Mouse (Mus musculus) intestine, embryonic 15.5 days (tissue): Measurements from ENCODE around the gene Rpl36a. TPM values are rescaled to one million over a fixed set of nuclear protein-coding genes. Genes with fewer than 3 reads are reported as not detected.
A peak's percentile ranks its signal among the peaks of the same experiment; 100 is the strongest.

Experiments used
- ATAC-seq: fragments of 200-750 bp; cut with Nextera tagmentation; 2 replicates; pipeline ENCODE4 v1.8.0; 2017; ENCODE audit warnings: moderate TSS enrichment, moderate library complexity
- H3K27ac ChIP-seq: fragments of 300-500 bp; sonication (generic); 2 replicates; pipeline ENCODE4 v1.5.1; 2015; ENCODE audit warnings: mild to moderate bottlenecking, inconsistent platforms
- H3K27me3 ChIP-seq: fragments of 300-500 bp; sonication (generic); replicated peaks from 2 replicates; pipeline ENCODE4 v1.6.1; 2015; ENCODE audit warnings: inconsistent platforms
- H3K36me3 ChIP-seq: fragments of 300-500 bp; sonication (generic); 2 replicates; pipeline ENCODE4 v1.6.1; 2015; ENCODE audit warnings: inconsistent platforms
- H3K4me1 ChIP-seq: fragments of 300-500 bp; sonication (generic); replicated peaks from 2 replicates; pipeline ENCODE4 v1.6.1; 2015; ENCODE audit warnings: inconsistent platforms
- H3K4me2 ChIP-seq: fragments of 300-500 bp; sonication (generic); replicated peaks from 2 replicates; pipeline ENCODE4 v1.6.1; 2015; ENCODE audit warnings: mild to moderate bottlenecking, inconsistent platforms
- H3K4me3 ChIP-seq: fragments of 300-500 bp; sonication (generic); replicated peaks from 2 replicates; pipeline ENCODE4 v1.5.1; 2015; ENCODE audit warnings: inconsistent platforms
- H3K9ac ChIP-seq: fragments of 300-500 bp; sonication (generic); 2 replicates; pipeline ENCODE4 v1.6.1; 2015; ENCODE audit warnings: inconsistent platforms
- H3K9me3 ChIP-seq: fragments of 300-500 bp; sonication (generic); 2 replicates; pipeline ENCODE4 v1.6.1; 2016; ENCODE audit warnings: inconsistent platforms
- WGBS: fragments of 180-500 bp; shearing (Covaris S2); methylation state at CpG from one replicate; pipeline ENCODE4 v1.1.7; 2015; 5-methylcytosine and 5-hydroxymethylcytosine counted together
- polyA plus RNA-seq: library from polyadenylated mRNA; unstranded; fragments of >200 nt; fragmentation: Nextera tagmentation; extraction: Ambion mirVana; gene quantifications from 2 replicates; pipeline ENCODE4 v1.2.1, GENCODE M21; 2015

Gene Rpl36a
- polyA plus RNA-seq, 1 experiment from 2014 or later = 494 TPM

DNA sequence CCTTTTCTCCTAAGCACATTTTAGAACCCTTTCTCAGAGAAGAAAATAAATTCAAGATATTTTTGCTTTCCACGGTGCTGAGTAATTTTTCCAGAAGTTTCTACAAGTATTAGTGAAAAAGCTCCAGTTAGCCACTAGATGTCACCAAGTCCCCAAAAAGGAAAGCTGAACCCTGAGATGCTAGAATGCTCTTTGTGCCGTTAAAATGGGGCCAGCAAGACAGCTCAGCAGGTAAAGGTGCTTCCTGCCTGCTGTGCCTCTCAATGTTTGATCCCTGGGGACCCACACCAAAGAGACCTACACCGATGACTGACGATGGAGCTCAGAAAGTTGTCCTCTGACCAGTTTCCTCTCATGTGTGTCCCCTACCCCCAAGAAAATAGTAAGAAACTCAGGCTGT, 24.0 kb downstream of the Rpl36a start:
- Histone ChIP-seq H3K9me3 (no peaks in the 10 kb centered on the region), H3K27ac (no peak overlapping the region), H3K4me2 (no peak overlapping the region), H3K4me1 (no peaks in the 10 kb centered on the region), H3K36me3 (no peaks in the 10 kb centered on the region), H3K27me3 (no peaks in the 10 kb centered on the region), H3K9ac (no peak overlapping the region), H3K4me3 (no peak overlapping the region)
- 36% methylated on average over 4 of the region's 4 CpGs for WGBS
- no peak for ATAC-seq

DNA sequence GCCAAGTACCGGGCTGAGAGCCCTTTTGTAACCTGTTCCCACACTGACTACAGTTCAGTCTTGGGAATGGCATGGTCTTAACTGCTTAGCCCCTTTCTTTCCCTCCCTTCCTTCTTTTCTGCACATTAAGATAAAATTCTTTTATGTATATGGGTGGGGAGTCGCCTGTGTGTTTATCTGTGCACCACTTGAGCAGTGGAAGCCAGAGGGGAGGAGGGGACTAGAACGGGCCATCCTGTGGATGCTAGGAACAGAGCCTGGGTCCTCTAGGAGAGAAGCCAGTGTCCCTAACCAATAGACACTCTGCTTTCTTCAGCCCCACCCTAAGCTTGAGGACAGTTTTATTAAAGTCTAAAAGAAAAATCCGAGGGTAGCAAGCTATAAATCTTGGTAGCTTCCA, 25.5 kb downstream of the Rpl36a start:
- Histone ChIP-seq H3K9ac (no peak overlapping the region), H3K36me3 (no peaks in the 10 kb centered on the region), H3K4me2 (no peak overlapping the region), H3K27ac (no peak overlapping the region), H3K27me3 (no peaks in the 10 kb centered on the region), H3K4me1 (no peaks in the 10 kb centered on the region), H3K9me3 (no peaks in the 10 kb centered on the region), H3K4me3 (no peak overlapping the region)
- 72% methylated on average over 4 of the region's 4 CpGs for WGBS
- ATAC-seq = no peak

DNA sequence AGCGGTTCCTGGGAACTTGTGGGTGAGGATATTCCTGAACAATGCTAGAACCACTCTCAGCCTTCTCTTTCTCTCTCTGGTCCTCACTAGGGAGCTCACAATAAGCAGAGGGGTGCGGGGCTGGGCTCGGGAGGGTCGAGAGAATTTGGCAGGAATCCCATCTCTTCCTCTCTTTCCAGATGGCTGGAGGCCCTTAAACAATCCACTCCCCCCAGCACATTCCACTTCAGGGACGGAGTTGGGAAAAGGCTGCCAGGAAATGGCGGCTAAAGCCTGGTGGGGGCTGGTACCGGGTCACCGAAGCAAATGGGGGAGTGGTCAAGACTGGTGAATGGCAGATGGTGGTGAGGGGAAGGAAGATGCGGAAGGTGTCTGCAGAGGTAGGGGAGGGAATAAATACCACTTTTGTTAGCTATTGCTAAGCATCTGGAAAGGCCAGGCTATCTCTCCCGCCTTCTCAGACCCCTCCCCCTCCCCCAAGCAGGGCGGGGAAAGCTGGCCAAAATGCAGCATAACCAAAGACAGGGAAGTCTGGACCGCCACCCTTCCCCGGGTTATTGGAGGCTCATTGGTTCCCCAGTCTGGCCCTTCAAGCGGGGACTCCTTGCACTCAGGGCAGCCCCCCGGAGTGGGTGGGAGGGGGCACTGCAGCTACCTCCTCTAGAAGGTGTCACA, 27.0 kb downstream of the Rpl36a start:
- H3K4me1 ChIP-seq = no peaks in the 10 kb centered on the region
- peak overlapping the region; percentile 25 for H3K4me3 ChIP-seq
- peak overlapping the region; percentile 54 for H3K4me2 ChIP-seq
- H3K27me3 ChIP-seq = no peaks in the 10 kb centered on the region
- WGBS = 21% methylated on average over 15 of the region's 15 CpGs
- no peaks in the 10 kb centered on the region for H3K9me3 ChIP-seq
- H3K36me3 ChIP-seq = no peaks in the 10 kb centered on the region
- H3K27ac ChIP-seq = peak overlapping the region; percentile 77
- H3K9ac ChIP-seq = no peak overlapping the region
- ATAC-seq = peak; percentile 91

DNA sequence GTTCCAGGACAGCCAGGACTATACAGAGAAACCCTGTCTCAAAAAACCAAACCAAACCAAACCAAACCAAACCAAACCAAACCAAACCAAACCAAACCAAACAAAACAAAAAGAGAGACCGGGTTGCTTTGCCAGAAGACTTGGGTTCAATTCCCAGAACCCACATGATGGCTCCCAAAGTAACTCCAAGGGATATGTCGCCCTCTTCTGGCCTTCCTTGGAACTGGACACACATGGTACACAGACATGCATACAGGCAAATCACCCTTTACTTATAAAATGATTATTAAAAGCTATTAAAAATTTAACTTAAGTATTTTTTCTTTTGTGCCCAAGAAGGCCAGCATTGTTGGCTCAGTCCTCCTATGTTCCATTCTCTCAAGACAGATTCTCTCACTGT, 28.9 kb downstream of the Rpl36a start:
- Histone ChIP-seq H3K4me1 (no peaks in the 10 kb centered on the region), H3K36me3 (no peaks in the 10 kb centered on the region), H3K4me2 (no peak overlapping the region), H3K27ac (no peak overlapping the region), H3K9me3 (no peaks in the 10 kb centered on the region), H3K27me3 (0 out of 2 replicates have a peak, but pooled peaks cover 3% of the 10 kb centered on the region), H3K9ac (no peak overlapping the region), H3K4me3 (no peak overlapping the region)
- no peak for ATAC-seq
- 61% methylated on average over 2 of the region's 2 CpGs for WGBS

DNA sequence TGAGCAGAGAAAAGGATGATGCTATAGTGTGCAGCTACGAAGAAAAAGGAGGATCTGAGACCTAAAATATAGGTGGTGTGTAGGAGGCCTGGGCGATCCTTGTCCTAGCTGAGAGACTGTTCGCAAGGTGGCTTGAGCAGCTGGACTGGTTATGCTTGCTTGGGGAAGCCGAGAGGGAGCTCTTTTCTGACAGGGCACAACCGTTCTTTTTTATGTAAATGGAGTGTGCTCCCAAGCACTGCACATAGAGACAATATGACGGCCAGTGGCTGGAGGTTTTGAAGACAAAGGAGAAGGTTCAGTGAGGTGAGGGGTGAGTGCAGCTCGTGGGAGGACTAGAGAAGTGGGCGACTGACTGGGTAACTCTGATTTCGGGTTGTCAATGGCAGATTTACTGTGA, 34.2 kb downstream of the Rpl36a start:
- Histone ChIP-seq H3K9me3 (no peaks in the 10 kb centered on the region), H3K9ac (no peak overlapping the region), H3K4me3 (no peak overlapping the region), H3K27ac (no peak overlapping the region), H3K36me3 (no peaks in the 10 kb centered on the region), H3K27me3 (0 out of 2 replicates have a peak, but pooled peaks cover 3% of the 10 kb centered on the region), H3K4me1 (no peaks in the 10 kb centered on the region), H3K4me2 (no peak overlapping the region)
- ATAC-seq = no peak
- 61% methylated on average over 9 of the region's 9 CpGs for WGBS

DNA sequence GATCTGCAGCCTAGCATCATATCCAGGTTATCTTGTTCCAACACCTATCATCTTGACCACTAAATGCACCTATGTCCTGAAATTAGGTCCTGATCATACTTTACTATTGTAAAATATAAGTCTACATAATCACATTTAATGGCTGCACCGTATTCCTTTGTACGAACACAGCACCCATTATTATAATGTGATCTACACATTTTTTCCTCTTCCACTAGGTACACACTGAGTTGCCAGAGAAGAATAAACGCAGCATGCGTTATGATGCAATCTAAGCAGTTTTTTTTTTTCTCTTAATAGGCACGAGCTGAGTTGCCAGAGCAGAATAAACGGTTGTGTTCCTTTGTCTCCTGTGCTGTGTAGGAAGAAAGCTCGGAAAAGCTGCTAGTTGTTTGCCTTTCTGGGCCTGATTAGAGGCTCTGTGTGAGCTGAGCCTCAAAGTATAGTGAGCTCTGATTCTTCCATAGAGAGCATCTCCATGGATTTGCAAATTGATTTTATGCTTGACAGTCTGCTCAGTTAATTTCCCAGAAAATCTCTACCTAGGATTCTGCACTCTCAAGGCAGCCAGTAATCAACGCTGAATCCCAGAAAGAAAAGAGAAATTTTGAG, 34.9 kb downstream of the Rpl36a start:
- no peaks in the 10 kb centered on the region for H3K4me1 ChIP-seq
- WGBS = 57% methylated on average over 8 of the region's 8 CpGs
- H3K27me3 ChIP-seq = 0 out of 2 replicates have a peak, but pooled peaks cover 3% of the 10 kb centered on the region
- H3K36me3 ChIP-seq = no peaks in the 10 kb centered on the region
- H3K4me2 ChIP-seq = no peak overlapping the region
- no peak overlapping the region for H3K27ac ChIP-seq
- ATAC-seq = no peak
- no peaks in the 10 kb centered on the region for H3K9me3 ChIP-seq
- no peak overlapping the region for H3K9ac ChIP-seq
- H3K4me3 ChIP-seq = no peak overlapping the region

DNA sequence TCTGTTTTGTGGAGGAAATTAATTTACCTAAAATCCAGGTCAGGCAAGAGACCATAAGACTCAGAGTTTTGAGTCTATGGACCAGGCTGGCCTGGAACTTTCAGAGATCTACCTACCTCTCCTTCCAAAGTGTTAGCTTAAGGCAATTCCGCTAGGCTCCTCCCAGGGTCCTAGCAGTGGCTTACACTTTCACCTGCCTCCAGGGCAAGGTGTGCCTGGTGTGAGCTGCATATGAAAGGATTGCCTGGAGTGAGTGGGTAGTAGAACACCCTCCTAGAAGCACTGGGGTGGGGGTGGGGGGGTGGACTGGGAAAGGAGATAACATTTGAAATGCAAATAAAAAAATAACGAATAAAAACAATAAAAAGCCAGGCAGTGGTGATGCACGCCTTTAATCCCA, 36.2 kb downstream of the Rpl36a start:
- Histone ChIP-seq H3K27ac (no peak overlapping the region), H3K4me2 (no peak overlapping the region), H3K36me3 (no peaks in the 10 kb centered on the region), H3K4me3 (no peak overlapping the region), H3K4me1 (no peaks in the 10 kb centered on the region), H3K27me3 (0 out of 2 replicates have a peak, but pooled peaks cover 3% of the 10 kb centered on the region), H3K9me3 (no peaks in the 10 kb centered on the region), H3K9ac (no peak overlapping the region)
- 86% methylated on average over 3 of the region's 3 CpGs for WGBS
- ATAC-seq = no peak

DNA sequence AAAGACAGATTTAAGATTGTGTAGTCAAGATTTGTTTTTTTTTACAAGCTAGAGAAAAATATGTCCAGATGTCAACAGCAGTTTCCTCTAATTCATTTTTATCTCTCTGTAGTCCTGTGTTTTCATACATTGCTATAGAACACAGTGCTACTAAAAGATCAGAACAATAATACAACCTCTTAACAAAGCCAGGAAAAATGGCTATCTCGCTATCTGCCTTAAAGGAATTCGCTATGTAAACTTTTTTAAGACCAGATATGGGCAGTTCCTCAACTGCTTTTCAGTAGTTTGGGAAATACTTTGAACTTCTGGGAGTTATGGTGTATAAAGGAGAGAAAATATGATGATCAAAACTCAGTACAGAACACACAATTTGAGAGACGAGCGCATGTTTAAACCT, 37.9 kb downstream of the Rpl36a start:
- Histone ChIP-seq H3K27ac (no peak overlapping the region), H3K4me3 (no peak overlapping the region), H3K4me2 (no peak overlapping the region), H3K9me3 (no peaks in the 10 kb centered on the region), H3K9ac (no peak overlapping the region), H3K27me3 (no peaks in the 10 kb centered on the region), H3K36me3 (no peaks in the 10 kb centered on the region), H3K4me1 (no peaks in the 10 kb centered on the region)
- WGBS = 67% methylated on average over 4 of the region's 4 CpGs
- no peak for ATAC-seq

DNA sequence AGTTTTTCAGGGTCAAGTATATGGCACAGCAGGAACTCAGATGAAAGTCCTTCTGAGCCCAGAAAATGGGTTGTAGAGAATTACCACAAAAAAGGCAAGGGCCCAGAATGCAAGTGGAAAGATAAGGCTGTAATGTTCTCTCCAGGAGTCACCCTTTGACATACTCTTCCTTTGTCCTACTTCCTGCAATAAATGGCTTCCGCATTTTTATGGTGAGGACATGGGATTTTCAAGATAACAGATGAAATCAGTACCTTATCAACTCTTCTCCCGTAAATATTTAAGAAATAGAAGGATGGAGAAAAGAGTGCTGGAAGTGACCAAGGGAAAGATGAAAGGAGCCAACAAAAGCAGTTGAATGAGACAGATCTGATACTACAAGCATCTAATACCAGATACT, 42.7 kb downstream of the Rpl36a start:
- no peaks in the 10 kb centered on the region for H3K27me3 ChIP-seq
- no peaks in the 10 kb centered on the region for H3K4me1 ChIP-seq
- no peak for ATAC-seq
- H3K4me3 ChIP-seq = no peak overlapping the region
- H3K4me2 ChIP-seq = no peak overlapping the region
- no peak overlapping the region for H3K27ac ChIP-seq
- no peaks in the 10 kb centered on the region for H3K9me3 ChIP-seq
- 72% methylated on average over 2 of the region's 2 CpGs for WGBS
- no peaks in the 10 kb centered on the region for H3K36me3 ChIP-seq
- no peak overlapping the region for H3K9ac ChIP-seq

DNA sequence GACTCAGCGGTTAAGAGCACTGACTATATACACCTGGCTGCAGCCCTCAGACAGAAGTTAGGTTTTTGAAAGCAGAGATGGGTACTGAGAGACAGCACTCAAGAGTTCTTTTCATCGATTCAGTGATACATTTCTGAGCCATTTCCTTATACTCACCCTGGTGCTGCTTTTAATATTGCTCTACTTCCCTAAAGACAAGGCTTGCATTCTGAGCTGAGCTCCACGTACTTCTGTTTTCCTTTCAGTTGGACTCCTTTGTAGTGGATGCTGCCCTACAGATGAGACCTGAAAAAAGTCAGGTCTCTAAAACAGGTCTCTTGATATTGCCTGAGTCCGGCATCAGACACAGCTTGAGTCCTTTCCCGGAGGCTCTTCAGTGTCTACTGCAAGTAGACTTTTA, 47.3 kb downstream of the Rpl36a start:
- Histone ChIP-seq H3K9me3 (no peaks in the 10 kb centered on the region), H3K27me3 (no peaks in the 10 kb centered on the region), H3K36me3 (no peaks in the 10 kb centered on the region), H3K9ac (no peak overlapping the region), H3K4me2 (no peak overlapping the region), H3K4me1 (no peaks in the 10 kb centered on the region), H3K27ac (no peak overlapping the region), H3K4me3 (no peak overlapping the region)
- 92% methylated on average over 5 of the region's 5 CpGs for WGBS
- no peak for ATAC-seq

DNA sequence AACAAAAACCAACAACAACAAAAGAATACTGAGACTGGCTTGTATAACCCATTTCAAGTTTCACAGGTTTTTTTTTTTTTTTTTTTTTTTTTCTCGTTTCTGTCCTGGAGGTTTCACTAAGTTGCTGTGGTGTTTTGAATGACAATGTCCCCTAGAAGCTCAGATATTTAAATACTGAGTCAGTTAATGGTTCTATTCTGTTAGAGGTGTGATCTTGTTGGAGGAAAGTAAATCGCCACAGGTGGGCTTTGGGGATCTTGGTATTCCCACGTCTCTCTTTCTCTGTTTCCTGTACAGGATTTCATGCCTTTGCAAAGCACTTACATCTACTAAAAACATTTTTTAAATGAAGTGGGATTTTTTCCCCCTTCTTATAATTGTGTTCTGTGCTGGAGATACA, 49.7 kb downstream of the Rpl36a start:
- Histone ChIP-seq H3K36me3 (no peaks in the 10 kb centered on the region), H3K9ac (no peak overlapping the region), H3K4me1 (no peaks in the 10 kb centered on the region), H3K27ac (no peak overlapping the region), H3K9me3 (no peaks in the 10 kb centered on the region), H3K27me3 (no peaks in the 10 kb centered on the region), H3K4me2 (no peak overlapping the region), H3K4me3 (no peak overlapping the region)
- 46% methylated on average over 3 of the region's 3 CpGs for WGBS
- no peak for ATAC-seq

DNA sequence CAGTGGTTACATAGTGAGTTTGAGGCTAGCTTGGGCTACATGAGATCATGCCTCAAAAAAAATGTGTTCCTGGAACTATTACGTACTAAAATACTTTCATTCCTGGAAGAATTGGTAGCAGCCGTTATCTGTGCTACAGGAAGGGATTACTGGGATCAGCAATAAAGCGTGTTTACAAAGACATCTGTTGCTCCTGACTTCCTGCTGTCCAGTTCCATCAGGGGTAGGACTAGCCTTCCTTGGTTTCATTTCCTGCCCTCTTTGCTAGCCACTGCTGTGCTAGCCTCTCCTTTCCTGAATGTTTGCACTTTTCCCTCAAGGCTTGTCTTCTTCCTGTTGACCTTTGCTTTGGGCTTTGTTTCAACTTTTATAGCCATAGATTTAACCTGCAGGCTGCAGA, 50.4 kb downstream of the Rpl36a start:
- Histone ChIP-seq H3K36me3 (no peaks in the 10 kb centered on the region), H3K4me1 (no peaks in the 10 kb centered on the region), H3K9me3 (no peaks in the 10 kb centered on the region), H3K27ac (no peak overlapping the region), H3K4me2 (no peak overlapping the region), H3K27me3 (no peaks in the 10 kb centered on the region), H3K9ac (no peak overlapping the region), H3K4me3 (no peak overlapping the region)
- WGBS = 48% methylated on average over 3 of the region's 3 CpGs
- no peak for ATAC-seq
